Mouse (Mus musculus): ENCODE measurements around the gene Ecm2.

DNA sequence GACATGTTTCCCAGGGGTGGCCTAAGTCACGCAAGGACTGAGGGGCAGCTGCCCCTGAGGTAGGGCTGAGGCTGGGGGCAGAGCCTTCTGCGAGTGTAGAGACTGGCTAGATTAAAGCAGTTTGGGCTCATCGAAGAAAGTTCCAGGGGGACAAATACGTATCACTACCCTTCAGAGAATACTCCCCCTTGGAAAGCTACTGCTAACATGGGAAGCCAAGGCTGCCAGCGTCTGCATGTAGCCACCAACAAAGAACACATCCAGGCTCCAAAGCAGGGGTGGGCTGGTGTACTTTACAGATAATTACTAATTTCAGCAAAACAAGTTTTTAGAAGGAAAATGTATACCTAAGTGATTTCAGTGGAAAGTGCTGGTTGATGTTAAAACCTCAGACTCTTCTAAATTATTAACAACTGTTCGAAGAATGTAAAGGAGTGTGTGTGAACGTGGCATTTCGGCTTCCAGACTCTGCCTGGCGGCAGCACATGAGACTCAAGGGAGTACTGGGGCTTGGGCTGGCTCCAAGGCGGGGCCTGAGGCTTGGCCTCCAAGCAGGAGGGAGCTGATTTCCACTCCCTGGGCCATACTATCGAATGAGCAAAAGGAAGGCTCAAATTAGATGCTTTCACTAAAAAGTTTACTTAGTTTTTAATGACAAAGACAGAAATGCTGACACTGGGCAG lies 38.1 kb upstream of the Ecm2 start:
- no peak for TF ChIP-seq CEBPB (IDR thresholded peaks at IDR 0.05; ENCODE audit: low read depth)
- TF ChIP-seq CTCF (IDR thresholded peaks at IDR 0.05; ENCODE audit: control insufficient read depth, insufficient read depth, insufficient read length) = no peak
- TF ChIP-seq MAX (IDR thresholded peaks at IDR 0.05) = no peak
- no peak for TF ChIP-seq USF1 (IDR thresholded peaks at IDR 0.05; ENCODE audit: low read depth)
- TF ChIP-seq FOSL1 (IDR thresholded peaks at IDR 0.05; ENCODE audit: insufficient read depth, low read length, poor library complexity, severe bottlenecking) = no peak
